ENCODE assay signal across 8 mouse cellular contexts in the genomic region with DNA sequence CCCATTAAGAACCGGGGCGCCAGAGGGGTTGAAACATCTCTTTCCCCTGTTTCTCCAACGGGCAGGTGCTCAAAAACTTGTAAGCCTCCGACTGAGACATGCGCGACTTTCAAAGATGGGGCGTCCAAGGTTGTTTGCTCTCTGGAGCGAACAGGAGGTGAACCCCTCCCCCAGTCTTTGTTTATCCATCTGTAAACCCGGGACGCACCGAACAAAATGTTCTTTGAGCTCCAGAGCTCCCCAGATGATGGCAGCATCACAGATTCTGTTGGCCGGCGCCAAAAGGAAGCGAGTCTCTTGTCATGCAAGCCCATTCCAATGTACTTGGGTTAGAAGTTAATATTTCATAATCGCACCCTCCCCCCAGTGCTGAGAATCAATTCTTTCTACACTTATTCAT. TPM values are rescaled to one million over a fixed set of nuclear protein-coding genes. Genes with fewer than 3 reads are reported as not detected.
DNase-seq lines count a peak whose midpoint lies in the region; ATAC-seq and TF ChIP-seq lines count a peak whose summit lies in the region.

No protein-coding gene starts in this region.

- peak overlapping the region; percentile 58 for H3K4me3 ChIP-seq in forebrain, embryonic 13.5 days
- no peak overlapping the region for H3K4me3 ChIP-seq in kidney, adult 2 months (ENCODE audit: insufficient read depth, low read depth, low read length)
- peak overlapping the region; percentile 55 for H3K4me3 ChIP-seq in lung, embryonic 15.5 days

- WGBS in forebrain, embryonic 13.5 days: 10% methylated on average over 15 of the region's 15 CpGs
- WGBS in kidney, adult 2 months: 11% methylated on average over 15 of the region's 15 CpGs
- WGBS in lung, embryonic 15.5 days: 11% methylated on average over 15 of the region's 15 CpGs

- peaks cover 31% of the 10 kb centered on the region for H3K4me1 ChIP-seq in forebrain, embryonic 13.5 days
- H3K4me1 ChIP-seq in kidney, adult 2 months (ENCODE audit: control insufficient read depth, insufficient read depth, low read length): peaks cover under 1% of the 10 kb centered on the region; the same call in 1 of the 2 replicates
- peaks cover 27% of the 10 kb centered on the region for H3K4me1 ChIP-seq in lung, embryonic 15.5 days

- peak overlapping the region; percentile 85 for H3K4me2 ChIP-seq in forebrain, embryonic 13.5 days
- peak overlapping the region; percentile 95 for H3K4me2 ChIP-seq in lung, embryonic 15.5 days

- peak overlapping the region; percentile 79 for H3K9ac ChIP-seq in forebrain, embryonic 13.5 days
- no peak overlapping the region for H3K9ac ChIP-seq in lung, embryonic 15.5 days

- no peaks in the 10 kb centered on the region for H3K9me3 ChIP-seq in forebrain, embryonic 13.5 days (replicated peaks)
- H3K9me3 ChIP-seq in lung, embryonic 15.5 days: no peaks in the 10 kb centered on the region

- no peak overlapping the region for H3K27ac ChIP-seq in forebrain, embryonic 13.5 days
- H3K27ac ChIP-seq in kidney, adult 2 months (ENCODE audit: insufficient read depth, low read depth, low read length): peak overlapping the region; percentile 93
- no peak overlapping the region for H3K27ac ChIP-seq in lung, embryonic 15.5 days

- peaks cover 56% of the 10 kb centered on the region for H3K27me3 ChIP-seq in forebrain, embryonic 13.5 days
- H3K27me3 ChIP-seq in kidney, adult 2 months (replicated peaks; ENCODE audit: control insufficient read depth, insufficient read depth, low read length): no peaks in the 10 kb centered on the region
- peaks cover 66% of the 10 kb centered on the region for H3K27me3 ChIP-seq in lung, embryonic 15.5 days

- ATAC-seq in forebrain, embryonic 13.5 days: no peak
- ATAC-seq in lung, embryonic 15.5 days (ENCODE audit: borderline replicate concordance, extremely low read depth, low FRiP score, low TSS enrichment): no peak

- no peak for TF ChIP-seq CTCF in kidney, adult 2 months (conservative IDR thresholded peaks at IDR 0.05; ENCODE audit: insufficient read depth, insufficient read length, low read depth, low read length)

- no peak for TF ChIP-seq POLR2A in kidney, adult 2 months (IDR thresholded peaks at IDR 0.05; ENCODE audit: low read depth, low read length)

- no peaks in the 10 kb centered on the region for H3K36me3 ChIP-seq in forebrain, embryonic 13.5 days (ENCODE audit: poor library complexity, severe bottlenecking)
- H3K36me3 ChIP-seq in kidney, adult 2 months (ENCODE audit: control insufficient read depth, insufficient read depth, low read length): no peaks in the 10 kb centered on the region
- no peaks in the 10 kb centered on the region for H3K36me3 ChIP-seq in lung, embryonic 15.5 days

- peak; percentile 98 for DNase-seq in heart, adult 11 months
- DNase-seq in heart, adult 9 months (ENCODE audit: low spot score in 2 of 2): no peak
- peak; percentile 89 for DNase-seq in kidney, adult 2 months
- no peak for DNase-seq in adrenal gland, postnatal 4 days (ENCODE audit: low spot score in 2 of 2)
- no peak for DNase-seq in left cerebral cortex, adult 8-10 months (ENCODE audit: low spot score in 2 of 2)
- no peak for DNase-seq in cerebellum, postnatal 4 days (ENCODE audit: low spot score in 2 of 2)

RNA-seq across cellular contexts. Expression of a gene that starts 6.6 kb away (rescaled TPM):
- 15.8 and 16.0 TPM in 2 replicates for polyA plus RNA-seq in forebrain, embryonic 13.5 days (2015; fragmentation: Nextera tagmentation; extraction: Ambion mirVana)
- 25.3 and 27.4 TPM in 2 replicates for polyA plus RNA-seq in kidney, adult 2 months (2012; rRNA removed)
- polyA plus RNA-seq in lung, embryonic 15.5 days (2015; fragmentation: Nextera tagmentation; extraction: Ambion mirVana): 13.6 and 15.8 TPM in 2 replicates
- 10 to 100 TPM; 34.5 to 40.9 TPM for total RNA-seq in adrenal gland, postnatal 4 days (2021)
- 100 to 1,000 TPM; 276 to 316 (median 288) TPM for total RNA-seq in left cerebral cortex, adult 8-10 months (2022)

RNA-seq across cellular contexts. Expression of a gene that starts 10.0 kb away (rescaled TPM):
- polyA plus RNA-seq in forebrain, embryonic 13.5 days (2015; fragmentation: Nextera tagmentation; extraction: Ambion mirVana): 0.09 TPM in 1 of 2 replicates, not detected in the other
- 0.42 and 0.48 TPM in 2 replicates for polyA plus RNA-seq in kidney, adult 2 months (2012; rRNA removed)
- polyA plus RNA-seq in lung, embryonic 15.5 days (2015; fragmentation: Nextera tagmentation; extraction: Ambion mirVana): 0.16 and 0.27 TPM in 2 replicates
- under 1 TPM; 0.22 to 0.37 TPM for total RNA-seq in adrenal gland, postnatal 4 days (2021)
- 1 to 10 TPM in 2 of 4 experiments, under 1 TPM in 2; 0.84 to 1.3 (median 1.0) TPM for total RNA-seq in left cerebral cortex, adult 8-10 months (2022)

RNA-seq across cellular contexts. Expression of a gene that starts 21.8 kb away (rescaled TPM):
- 84.3 and 84.6 TPM in 2 replicates for polyA plus RNA-seq in forebrain, embryonic 13.5 days (2015; fragmentation: Nextera tagmentation; extraction: Ambion mirVana)
- polyA plus RNA-seq in kidney, adult 2 months (2012; rRNA removed): 60.5 and 94.7 TPM in 2 replicates
- polyA plus RNA-seq in lung, embryonic 15.5 days (2015; fragmentation: Nextera tagmentation; extraction: Ambion mirVana): 56.1 and 56.8 TPM in 2 replicates
- 10 to 100 TPM; 72.0 to 78.8 TPM for total RNA-seq in adrenal gland, postnatal 4 days (2021)
- total RNA-seq in left cerebral cortex, adult 8-10 months (2022): 100 to 1,000 TPM; 143 to 151 (median 149) TPM

RNA-seq across cellular contexts. Expression of a gene that starts 37.5 kb away (rescaled TPM):
- polyA plus RNA-seq in forebrain, embryonic 13.5 days (2015; fragmentation: Nextera tagmentation; extraction: Ambion mirVana): 44.8 and 48.0 TPM in 2 replicates
- 73.4 and 96.3 TPM in 2 replicates for polyA plus RNA-seq in kidney, adult 2 months (2012; rRNA removed)
- polyA plus RNA-seq in lung, embryonic 15.5 days (2015; fragmentation: Nextera tagmentation; extraction: Ambion mirVana): 35.4 and 36.2 TPM in 2 replicates
- 100 to 1,000 TPM in 1 of 2 experiments, 10 to 100 TPM in 1; 93.1 to 109 TPM for total RNA-seq in adrenal gland, postnatal 4 days (2021)
- 10 to 100 TPM; 31.0 to 39.0 (median 32.8) TPM for total RNA-seq in left cerebral cortex, adult 8-10 months (2022)

RNA-seq across cellular contexts. Expression of a gene that starts 41.2 kb away (rescaled TPM):
- polyA plus RNA-seq in forebrain, embryonic 13.5 days (2015; fragmentation: Nextera tagmentation; extraction: Ambion mirVana): 5.6 and 5.7 TPM in 2 replicates
- polyA plus RNA-seq in kidney, adult 2 months (2012; rRNA removed): 19.8 and 26.2 TPM in 2 replicates
- polyA plus RNA-seq in lung, embryonic 15.5 days (2015; fragmentation: Nextera tagmentation; extraction: Ambion mirVana): 4.5 and 5.5 TPM in 2 replicates
- total RNA-seq in adrenal gland, postnatal 4 days (2021): 10 to 100 TPM; 14.6 to 15.7 TPM
- 10 to 100 TPM; 10.9 to 22.7 (median 17.6) TPM for total RNA-seq in left cerebral cortex, adult 8-10 months (2022)

Comparison
In these comparisons a context has a peak if more than half of its experiments do, and no peak if none do; other contexts are left out.
1. DNase-seq: peak in heart, adult 11 months (single experiment) and kidney, adult 2 months (single experiment); none in heart, adult 9 months (0 of 2), adrenal gland, postnatal 4 days (0 of 2), left cerebral cortex, adult 8-10 months (0 of 2) and cerebellum, postnatal 4 days (0 of 2).